Mouse (Mus musculus) urinary bladder, adult 18-20 months (tissue): ENCODE results near the gene Tm4sf5.
"Not testable (repeated sequence)": the region's sequence is repeated elsewhere in the genome, so short reads cannot be mapped to it uniquely, and the experiment has no call there.

ENCODE experiments used
- DNase-seq, 2 experiments: peaks; one replicate each; pipeline ENCODE4 v3.0.0; 2022; ENCODE audit warnings: low spot score in 2 of 2, mixed read lengths in 2 of 2

The Tm4sf5 gene

DNA sequence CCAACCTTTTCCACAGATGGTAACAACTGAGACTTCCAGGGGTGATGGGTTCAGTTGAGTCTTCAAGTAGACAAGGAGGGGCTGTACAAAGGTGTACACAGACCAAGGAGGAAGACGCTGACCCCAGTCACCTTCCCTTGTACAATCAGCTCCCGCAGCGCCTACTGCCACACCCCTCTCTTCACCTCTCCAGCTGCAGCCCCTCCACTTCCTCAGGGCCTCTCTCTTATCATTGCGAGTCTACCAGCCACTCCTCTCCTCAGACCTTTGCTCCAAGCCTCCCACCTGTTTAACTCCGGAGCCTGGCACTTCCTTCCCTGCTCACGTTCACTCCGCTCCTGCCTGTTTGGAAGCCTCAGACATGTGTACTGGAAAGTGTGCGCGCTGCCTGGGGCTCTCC is at the start of gene Tm4sf5:
TSS of gene Tm4sf5 (plus strand) at position 275 of the 400 bp plus-strand sequence.
- no peak for DNase-seq

DNA sequence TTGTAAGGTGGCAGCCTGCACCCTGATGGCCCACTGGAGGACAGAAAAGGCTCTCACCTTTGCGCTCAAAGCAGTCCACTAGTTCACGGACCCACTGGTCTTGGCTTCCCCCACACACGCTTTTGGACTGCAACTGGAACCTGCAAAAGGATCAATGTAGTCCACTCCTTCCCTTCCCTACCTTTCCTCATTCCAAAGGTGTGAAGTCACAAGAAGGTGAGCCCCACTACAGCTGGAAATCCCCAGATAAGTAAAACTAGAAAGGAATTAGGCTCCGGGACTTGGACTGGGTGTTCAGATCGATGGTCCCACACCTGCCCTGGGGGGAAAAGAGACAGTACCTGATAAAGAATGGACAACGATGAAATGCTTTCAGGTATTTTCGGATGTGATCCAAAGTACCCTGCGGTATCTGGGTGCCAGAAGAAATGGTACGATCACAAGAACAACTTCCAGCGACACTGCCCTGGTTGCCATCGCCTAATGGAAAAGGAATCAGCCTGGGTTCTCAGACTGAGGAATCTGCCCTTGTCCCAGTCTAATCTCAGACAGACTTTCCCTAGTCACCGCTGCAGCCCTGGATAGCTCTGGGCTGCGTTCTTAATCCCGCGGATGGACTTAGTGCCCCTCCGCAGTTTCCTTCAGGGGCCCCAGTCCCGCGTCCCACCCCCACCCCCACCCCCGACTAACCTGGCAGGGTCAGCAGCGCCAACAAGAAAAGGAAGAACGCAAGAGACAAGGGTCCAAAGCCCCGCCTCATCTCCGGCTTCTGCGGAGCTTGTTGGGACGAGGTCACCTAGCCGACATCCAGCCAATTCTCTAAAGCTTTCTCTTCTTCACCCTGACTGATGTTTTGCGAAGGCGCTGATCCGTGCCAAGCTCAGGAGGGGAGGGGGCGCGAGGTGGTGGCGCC is 46.1 kb upstream of the Tm4sf5 start, which contains the start of gene Zmynd15:
TSS of gene Zmynd15 (plus strand) at position 746 of the 913 bp plus-strand sequence.
- peak in 1 of 2 experiments; percentile 8 for DNase-seq

DNA sequence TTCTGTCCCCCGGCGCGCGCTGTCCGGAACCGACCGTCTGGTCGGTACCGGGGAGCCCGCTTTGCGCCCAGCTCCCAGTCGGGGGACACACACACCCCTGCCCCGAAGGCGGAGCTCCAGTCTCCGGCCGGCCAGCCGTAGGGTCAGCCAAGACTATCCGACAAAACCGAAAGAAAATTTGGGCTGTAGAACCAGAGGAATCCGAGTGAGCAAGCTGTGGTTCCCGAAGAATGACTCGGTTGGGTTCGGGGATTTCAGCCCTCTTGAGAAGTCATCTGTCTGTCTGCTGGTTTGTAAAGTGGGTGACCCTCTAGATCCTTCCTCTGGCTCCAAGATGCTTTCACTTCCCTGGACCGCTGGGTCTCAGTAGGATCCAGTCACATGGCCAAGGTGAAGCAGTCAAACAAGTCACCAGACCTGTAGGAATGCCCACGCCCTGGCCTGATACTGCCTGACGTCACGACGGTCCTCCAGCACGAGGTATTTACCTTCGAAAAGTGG is 45.4 kb upstream of the Tm4sf5 start, which contains the start of gene Cxcl16:
TSS of gene Cxcl16 (minus strand) at position 384 of the 501 bp plus-strand sequence.
- peak; percentile 45 to 51 for DNase-seq

DNA sequence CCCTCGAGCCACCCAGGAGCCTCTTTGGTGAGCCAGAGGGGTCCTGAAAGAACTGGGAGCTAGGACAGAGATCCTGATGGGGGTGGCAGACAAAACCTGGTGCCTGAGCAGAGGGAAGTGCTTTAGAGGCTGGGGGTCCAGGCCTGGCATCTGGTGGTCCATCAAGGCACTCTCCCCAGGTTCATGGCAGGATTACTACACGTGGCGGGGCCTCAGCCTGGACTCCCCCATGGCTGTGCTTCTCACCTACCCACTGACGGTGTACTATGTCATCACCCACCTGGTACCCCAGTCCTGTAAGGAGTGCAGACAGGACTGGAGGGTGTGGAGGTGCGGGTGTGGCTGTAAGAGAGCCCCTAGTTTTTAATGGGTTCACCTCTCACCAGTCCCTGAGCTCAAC is 41.1 kb upstream of the Tm4sf5 start:
- DNase-seq: no peak

DNA sequence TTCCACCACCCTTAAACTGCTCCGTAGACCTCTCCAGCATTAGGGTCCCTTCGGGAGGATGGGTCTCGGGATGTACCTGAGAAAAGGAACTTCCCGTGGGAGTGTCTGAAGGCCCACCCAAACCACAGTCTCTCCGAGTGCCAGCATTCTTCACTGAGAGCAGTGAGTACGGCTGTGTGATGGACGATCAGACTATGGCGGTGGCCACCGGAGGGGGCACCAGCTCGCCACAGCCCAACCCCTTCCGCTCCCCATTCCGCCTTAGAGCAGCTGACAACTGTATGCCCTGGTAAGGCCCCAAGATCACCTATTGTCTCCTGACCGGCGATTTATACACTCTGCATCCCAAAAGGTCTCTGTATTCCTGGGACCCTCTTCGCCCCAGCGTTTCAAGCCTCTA is 39.8 kb upstream of the Tm4sf5 start:
- DNase-seq: no peak

DNA sequence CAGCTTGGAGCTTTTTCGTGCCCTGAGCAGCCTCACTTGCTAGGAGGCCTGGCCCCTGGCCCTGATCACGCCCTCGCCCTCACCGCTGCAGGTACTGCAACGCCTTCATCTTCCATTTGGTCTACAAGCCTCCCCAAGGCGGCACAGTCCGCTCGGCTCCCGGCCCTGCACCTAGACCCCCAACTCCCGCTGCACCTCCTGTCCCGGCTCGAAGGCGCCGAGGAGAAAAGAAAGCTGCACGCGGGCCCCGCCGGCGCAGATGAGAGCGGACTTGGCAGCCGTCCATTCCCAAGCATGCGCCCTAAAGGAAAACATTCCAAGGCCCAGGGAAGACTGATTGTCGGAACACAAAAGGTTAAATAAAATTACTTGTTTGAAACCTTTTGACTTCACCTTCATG is 39.2 kb upstream of the Tm4sf5 start:
- DNase-seq: no peak

DNA sequence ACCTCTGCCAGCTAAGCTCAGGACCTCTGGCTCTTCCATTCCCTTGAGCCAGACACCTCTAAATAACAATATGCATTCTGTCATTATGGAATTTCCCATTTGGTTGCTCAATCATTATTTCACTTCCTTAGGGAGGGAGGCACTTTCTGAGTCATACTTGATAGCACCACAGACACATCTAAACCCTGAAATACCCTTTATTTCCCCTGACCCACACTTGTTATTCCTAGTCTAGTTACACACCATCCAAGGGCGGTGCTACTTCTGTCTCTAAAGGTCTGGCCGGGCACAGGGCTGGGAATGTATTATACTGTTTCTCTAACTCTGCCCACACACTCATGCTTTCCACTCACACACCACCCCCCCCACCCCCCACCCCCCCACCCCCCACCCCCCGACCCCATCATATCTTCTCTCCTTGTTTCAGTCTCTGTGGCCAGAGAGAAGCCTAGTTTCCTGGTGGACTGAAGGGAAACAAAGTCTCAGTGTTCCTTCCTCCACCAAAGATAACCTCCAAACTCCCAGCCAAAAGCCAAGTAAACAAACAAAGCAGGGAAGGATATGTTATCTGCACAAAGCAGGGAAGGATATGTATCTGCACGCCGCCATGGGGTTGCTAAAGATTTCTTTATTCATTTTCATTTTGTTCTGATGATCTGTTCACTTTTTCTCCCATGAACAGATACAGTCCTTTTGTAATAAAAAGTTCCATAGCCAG is 37.0 kb upstream of the Tm4sf5 start:
- DNase-seq: no peak

DNA sequence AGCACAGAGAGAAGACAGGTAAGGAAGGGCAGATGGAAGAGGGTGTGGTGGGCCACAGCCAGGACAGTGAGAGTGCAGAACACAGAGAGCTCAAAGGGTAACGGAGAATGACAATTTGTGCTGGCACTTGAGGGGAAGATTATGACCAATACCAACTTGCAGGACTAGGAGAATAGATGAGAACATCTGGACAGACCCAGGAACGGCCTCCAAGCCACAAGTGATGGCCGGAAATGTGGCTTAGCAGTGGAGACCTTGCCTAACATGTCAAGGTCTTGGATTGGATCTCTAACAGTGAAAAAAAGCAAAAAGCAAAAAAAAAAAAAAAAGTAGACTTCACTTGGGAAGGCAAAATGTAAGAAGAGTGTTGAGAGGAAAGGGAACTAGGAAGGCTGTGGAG is 35.3 kb upstream of the Tm4sf5 start:
- no peak for DNase-seq

DNA sequence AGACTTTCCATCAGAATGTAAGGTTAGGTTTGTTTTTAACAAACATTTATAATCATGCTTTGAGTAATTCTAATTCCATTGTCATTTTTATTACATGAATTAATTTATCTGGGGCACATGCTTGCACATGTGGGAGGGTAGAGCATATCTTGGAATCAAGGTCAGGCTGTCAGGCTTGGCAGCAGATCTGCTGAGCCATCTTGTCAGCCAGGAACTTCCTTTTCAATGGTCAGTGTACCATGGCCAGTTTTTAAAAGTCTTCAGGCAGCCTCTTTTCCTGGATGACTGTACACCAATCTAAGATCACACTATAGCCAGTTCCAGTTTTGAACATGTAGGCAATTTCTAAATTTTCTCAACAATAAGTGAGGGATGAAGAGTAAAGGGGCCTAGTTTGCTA is 32.3 kb upstream of the Tm4sf5 start:
- DNase-seq: no peak

DNA sequence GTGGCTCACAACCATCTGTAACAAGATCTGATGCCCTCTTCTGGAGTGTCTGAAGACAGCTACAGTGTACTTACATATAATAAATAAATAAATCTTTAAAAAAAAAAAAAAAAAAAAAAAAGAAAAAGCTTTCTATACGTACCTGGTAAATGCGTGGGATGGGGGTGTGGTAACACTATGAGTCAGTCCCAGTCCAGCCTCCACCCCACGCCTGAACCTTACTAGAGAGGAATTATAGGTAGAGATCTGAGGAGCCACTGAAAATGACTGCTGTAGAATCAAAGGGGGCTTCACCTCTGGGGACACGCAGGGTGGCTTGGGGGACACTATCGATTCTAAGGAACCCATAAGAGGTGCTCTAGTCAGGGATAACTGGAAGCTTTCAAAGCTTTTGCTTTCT is 31.8 kb upstream of the Tm4sf5 start:
- not testable (repeated sequence) for DNase-seq

DNA sequence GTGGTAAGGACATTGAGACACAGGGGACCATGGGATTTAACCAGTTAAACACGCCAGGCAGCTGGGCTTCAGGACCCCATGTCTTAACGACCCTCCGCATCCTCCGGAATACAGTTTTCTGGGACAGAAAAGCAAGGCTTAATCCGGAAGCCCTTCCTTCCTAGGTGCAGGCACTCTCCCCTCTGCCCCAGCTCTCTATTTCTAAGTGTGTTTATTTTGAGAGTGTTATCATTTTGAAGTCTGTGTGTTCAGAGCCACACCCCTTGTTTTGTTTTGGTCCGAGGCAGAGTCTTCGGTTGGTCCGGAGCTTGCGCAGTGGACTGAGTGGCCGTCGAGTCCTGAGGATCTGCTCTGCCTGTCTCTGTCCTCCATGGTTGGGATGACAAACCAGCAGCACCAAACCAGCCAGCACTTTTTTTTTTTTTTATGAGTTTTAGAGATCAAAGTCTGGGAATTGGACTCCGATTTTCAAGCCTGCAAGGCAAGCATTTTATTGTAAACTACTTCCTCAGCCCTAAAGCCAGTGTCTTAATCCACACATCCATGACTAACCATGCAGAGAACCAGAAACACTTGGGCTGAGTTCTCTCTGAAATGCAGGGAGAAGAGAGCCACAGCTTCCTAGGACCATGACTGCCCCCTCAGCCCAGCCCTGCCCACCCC is 30.0 kb upstream of the Tm4sf5 start:
- DNase-seq: no peak

DNA sequence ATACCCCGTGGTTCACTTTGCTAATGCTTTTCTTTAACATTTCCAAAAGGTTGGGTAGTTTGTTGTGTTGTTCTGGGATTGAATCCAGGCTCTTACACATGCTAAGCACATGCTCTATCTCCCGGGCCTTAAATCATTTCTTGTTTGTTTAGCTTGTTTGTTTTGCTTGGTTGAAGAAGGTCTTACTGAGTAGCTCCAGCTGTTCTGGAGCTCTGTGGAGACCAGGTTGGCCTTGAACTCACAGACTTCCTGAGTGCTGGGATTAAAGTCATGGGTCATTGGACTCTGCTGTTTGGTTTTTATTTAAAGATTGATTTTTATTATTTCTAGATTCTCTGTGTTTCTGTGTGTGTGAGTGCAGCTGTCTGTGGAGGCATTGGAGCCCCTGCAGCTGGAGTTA is 19.5 kb upstream of the Tm4sf5 start:
- no peak for DNase-seq

DNA sequence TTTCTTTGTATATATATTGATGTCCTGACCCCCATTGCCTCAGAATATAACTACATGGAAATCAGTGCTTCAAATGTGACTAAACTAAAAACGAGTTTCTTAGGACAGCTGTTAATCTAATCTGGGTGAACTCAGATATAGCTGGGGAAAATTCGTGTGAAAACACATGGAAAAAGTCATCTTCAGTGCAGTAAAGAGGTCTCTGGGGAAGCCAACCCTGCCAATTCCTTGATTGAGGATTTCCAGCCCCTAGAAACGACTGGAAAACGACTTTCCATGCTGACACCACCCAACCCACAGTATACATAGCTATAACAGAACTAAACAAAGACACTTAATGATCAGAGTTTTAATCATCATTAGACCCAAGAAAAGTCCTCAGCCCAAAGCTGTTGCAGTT is 17.2 kb upstream of the Tm4sf5 start:
- no peak for DNase-seq

DNA sequence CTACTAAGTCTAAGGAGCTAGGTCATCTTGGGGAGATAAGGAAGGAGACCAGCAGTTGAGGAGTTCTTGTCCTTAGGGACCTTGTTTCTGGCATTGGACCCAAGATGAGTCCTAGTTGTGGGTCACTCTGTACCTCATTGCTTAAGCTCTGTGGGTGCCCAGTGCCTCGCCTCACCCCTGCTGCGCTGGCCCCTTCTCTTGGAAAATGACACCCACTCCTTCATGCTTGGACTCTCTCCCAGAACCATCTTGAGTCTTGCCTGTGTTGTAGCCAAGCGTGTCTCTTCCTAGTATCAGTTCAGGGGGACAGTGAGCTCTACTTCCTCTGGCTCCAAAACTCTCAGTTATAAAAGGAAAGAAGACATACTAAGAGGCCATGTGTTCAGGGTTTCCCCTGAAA is 15.9 kb upstream of the Tm4sf5 start:
- DNase-seq: no peak

DNA sequence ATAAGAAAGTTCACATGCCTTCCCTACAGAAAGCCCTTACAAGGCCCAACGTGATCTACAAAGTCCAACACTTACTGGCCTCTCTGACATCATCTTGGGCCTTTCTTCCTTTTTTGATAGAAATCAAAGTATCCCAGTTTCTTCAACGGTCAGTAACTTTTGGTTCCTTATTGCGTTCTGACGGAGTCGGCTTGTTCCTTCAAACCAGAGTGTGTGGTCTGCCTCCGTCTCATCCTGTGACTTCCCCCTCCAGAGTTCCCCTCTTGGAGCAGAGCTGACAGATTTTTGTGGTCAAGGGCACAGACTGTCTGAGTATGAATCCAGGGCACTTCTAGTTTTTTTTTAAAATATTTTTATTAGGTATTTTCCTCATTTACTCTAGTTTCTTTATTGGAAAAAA is 15.4 kb upstream of the Tm4sf5 start:
- DNase-seq: no peak

DNA sequence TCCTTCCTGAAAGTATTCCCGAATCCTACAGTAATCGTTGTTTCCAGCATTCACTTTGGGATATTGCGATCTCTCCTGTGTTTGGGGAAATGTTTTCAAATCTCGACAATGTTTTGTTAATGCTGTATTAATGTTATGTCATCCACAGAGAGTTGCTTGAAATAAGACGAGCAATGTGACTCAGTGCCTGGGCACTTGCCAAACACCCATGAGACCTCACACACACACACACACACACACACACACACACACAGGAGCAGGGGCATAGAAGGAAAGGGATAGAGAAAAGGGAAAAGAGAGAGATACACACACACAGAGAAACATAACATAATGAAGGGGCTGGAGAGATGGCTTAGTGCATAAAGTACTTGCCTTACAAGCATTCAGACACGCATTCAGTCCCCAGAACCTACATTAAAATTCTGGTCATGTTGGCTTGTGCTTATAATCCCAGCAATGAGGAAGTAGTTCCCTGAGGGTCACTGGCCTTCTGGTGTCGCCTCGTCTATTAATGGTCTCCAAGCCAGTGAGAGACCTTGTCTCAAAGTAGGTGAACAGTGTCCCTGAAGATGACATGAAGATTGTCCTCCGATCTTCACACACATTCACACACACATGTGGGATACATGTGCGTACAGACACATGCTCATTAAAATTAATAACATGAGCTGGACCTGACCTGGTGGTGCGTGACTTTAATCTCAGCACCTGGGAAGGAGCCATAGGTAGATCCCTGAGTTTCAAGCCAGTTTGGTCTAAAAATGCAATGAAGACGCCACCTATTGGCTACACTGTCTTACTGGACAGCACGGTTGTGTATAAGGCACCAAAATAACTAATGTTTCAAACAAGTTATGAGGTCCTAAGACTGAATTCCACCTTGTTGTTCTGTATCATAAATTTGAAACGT is 5.2 kb upstream of the Tm4sf5 start:
- DNase-seq: no peak

DNA sequence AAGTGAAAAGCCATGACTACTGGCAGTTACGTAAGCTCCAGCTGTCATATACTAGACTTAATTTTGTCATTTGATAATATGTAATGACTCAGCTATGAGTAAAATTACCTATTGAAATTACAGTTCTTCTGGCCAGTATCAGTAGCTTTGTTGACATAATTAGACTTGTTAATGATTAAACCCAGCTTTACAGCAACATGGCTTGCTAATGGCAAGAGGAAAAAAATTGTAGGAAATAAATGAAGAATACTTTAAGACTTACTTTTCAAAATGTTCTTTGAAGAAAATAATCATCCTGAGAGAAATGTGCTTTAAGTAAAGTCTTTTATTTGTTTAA is 4.6 kb upstream of the Tm4sf5 start:
- no peak for DNase-seq

DNA sequence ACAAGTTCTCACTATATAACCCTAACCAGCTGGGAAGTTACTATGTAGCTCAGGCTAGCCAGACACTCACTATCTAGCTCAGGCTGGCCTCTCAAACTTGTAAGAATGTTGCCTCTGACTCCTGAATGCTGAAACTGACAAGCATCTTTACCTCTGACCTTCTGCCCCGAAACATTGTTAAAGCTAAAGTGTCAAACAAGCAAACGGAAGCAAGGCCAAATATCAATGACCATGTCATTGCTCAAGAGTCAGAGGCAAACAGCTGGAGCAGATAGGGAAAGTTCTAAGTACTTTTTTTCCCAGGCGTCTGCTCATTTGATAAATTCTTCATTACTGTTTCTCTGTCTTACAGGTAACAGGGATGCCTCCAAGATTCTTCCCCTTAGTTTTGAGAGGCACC is 3.0 kb upstream of the Tm4sf5 start:
- no peak for DNase-seq

DNA sequence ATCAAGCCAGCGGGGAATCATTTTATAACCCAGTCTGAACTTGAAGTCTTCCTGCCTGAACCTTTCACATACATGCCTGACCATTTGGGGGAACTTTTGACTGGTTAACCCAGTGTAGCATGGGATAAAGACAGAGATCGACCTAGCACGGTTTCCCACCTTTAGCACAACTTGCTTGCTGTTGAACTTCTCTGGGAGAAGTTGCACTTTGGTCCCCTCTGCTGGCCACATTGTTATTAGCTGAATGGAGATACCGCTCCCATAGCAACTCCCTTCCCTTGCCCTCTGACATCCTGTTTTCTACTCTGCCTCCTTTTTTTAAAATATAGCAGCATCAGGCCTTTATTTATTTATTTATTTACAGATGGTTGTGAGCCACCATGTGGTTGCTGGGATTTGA is 1.3 kb downstream of the Tm4sf5 start:
- DNase-seq: peak; percentile 55 to 66

DNA sequence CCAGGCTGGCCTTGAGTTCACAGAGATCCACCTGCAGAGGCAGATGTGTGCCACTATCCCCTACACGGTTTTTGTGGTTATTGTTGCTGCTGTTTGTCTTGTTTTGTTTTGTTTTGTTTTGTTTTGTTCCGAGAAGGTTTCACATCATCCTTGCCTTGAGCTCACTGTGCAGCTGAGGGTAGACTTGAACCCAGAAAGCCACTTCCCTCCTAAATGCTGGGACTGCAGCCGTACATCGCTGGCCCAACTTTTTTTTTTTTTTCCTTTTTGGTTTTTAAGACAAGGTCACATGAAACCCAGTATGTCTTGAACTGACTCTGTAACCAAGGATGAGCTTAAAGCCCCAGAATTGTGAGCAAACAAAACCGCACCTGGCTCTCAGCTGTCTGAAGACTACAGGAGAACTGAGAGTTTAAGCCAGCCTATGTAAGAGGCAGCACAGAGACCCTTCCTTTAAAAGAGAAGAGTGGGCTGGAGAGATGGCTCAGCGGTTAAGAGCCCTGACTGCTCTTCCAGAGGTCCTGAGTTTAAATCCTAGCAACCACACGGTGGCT is 2.0 kb downstream of the Tm4sf5 start:
- DNase-seq: no peak
